Mouse (Mus musculus) testis, postnatal 14 days (tissue): ENCODE results near the gene Dnm3.

Experiments used
- DNase-seq: peaks from one replicate; pipeline ENCODE4 v3.0.0; 2021; ENCODE audit warnings: low spot score

Gene Dnm3

DNA sequence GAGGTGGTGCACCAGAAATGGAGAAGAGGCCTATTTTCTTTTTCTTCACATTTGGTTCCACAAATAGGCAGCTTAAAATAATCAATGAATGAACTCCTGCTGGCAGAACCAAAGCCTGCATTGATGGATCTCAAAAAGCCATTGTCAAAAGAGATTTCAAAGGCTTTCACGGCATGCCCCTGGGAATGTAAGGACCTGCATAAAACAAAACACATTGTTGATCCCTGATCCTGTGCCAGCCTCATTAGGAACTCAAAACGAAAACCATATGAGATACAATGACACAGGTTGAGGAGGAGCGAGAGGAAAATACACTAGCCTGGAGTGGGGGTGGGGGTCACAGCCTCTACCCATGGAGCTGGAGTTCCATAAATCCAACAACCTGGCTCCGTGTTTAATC is 153.4 kb downstream of the Dnm3 start:
- no peak for DNase-seq

DNA sequence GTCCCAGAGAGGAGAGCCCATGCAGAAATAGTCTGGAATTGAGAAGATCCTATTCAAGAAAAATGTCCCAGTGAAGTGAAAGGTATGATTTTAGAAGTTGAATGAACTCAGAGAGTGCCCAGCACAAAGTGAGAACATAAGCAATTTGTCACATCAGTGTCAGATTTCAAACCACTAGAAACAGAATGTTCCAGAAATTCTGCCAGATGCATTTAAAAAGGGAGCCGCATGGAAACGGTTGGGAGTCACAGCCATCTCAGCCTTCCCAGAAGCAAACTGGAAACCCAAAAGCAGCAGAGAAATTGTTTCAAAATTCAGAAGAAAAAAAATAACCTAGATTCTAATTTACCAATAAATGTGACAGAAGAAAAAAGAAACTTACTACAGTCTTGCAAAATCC is 154.7 kb downstream of the Dnm3 start:
- no peak for DNase-seq

DNA sequence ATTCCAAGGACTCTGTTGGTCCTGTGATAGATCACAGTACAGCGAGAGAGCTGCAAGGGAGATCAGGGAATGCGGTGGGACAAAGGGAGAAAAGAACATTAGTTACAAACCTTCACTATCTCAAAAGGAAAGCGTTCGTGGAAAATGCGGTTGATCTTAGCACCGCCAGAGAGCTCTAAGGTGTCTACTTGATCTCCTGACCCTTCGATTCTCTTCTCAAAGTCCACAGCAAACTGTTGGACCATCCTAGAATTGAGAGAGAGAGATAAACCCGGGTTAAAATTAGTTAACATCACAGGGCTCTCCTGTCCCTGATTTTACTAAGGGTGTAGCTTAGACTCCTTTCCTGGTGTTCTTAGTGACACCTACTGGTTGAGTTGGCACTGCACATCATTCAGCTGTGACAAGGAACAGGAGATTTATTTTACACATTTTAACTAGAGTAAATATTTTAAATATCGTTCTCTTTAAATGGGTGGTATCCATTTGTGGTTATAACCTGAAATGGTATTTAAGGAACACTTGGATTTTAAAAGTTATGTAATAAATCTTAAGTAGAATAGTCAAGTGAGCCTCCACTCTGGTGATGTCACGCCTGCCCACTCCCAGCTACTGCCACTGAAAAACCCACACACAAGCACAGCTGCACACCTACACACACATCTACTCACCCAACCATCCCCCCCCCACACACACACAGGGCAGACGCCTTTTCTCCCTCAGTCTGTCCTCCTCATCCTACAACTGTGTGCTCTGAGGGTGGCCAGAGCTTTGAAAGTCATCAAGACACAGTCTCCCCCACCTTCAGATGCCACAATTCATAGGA is 164.2 kb downstream of the Dnm3 start:
- DNase-seq: no peak

DNA sequence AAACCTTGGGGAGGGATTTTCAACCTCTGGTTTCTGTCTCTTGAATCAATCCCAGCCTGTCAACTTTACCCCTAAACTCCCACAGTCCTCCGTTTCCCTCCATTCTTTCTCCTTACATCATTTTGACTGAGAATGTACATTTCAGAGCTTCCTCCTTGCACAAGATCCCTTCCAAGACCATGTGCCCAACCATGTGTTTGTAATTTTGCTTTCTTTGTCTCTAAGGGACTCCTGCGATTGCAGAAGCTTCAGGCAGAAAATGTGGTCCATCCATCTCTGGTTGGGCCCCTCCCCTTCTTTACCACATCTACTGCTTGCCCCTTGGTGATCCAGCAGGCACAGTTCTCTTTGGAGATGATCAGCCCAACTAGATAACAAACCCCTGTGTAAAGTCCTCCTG is 165.2 kb downstream of the Dnm3 start:
- no peak for DNase-seq

DNA sequence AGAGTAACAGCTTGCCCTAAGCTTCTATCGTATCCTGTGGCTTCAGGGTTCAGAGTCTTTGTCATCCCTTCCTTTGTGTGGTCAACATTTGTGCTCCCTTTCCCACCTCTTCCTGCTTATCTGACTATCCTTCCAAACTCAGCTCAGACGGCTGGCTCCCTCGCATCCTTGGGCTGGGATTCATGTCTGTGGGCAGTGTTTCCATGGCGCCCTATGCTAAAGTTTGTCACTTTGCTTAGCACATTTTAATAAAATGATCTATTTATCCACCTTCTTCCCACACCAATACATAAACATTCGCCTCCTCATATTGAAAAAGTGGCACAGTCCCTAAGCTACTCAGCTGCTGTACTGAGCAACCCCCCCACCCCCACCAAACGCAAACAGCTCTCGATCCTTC is 165.7 kb downstream of the Dnm3 start:
- no peak for DNase-seq

DNA sequence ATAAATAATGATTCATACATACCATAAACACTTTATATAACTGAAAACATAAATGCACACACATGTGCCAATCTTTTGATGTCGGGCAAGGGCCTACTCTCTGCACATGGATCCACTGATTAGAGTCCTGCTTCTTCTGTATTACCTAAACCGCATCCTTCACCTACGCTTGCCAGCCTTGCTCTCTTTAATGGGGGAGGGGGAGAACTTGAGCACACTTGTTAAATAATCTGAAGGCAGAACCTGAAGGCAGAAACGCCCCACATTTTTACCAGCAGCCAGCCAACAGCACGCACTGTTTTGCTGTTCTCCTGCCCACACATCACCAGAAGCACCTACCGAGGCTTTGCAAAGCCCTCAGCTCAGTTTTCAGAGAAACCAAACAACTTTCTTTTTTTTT is 172.6 kb downstream of the Dnm3 start:
- no peak for DNase-seq

DNA sequence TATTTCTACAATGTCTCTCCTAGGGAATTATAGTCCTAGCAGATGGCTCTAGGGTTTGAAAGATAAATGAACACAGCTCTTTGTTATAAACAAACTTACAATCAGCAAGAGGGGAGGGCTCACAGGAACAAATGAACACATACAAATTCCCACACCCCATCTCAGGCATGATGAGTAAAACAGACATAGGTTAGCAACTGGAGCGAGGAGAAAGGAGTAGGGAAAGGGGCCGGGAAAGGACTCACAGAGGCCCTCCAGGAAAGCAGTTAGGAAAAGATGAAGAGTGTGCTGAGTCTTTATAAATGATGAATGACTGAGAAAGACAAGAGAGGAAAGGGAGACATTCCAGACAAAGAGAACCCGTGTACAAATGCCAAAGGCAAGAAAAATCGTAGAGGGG is 175.4 kb downstream of the Dnm3 start:
- no peak for DNase-seq

DNA sequence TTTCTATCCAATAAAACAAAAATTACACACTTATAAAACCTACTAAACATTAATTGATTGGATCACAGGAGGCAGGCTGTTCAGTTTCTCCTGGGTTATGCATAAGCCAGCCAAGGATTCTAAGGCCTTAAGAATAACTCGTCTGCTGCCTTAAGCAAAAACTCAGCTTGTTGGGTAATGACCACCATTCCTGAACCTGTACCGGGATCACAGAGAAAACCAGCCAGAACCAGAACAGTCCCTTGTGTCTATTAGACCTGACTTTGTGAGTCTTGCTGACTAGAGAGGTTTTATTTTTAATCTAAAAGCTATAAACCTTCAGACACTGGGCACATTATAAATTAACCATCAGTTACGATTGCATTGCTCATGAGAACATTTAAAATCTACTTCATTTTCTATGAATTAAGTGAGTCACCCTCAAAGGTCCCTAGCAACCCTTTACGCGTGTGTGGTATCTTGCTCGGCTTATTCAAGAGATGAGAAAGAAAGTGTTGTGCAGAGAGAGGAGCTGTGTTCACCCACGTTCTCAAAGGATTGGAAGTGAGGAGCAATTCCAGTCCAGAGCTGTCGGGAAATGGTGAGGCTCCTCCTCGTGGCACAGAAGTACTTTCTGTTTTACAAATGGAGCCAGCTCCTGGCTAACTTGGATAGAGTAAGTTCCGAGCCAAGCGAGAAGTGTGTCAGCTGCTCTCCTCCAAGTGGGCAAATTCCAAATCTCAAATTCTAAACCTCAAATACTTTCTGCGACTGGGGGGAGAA is 178.1 kb downstream of the Dnm3 start:
- no peak for DNase-seq

DNA sequence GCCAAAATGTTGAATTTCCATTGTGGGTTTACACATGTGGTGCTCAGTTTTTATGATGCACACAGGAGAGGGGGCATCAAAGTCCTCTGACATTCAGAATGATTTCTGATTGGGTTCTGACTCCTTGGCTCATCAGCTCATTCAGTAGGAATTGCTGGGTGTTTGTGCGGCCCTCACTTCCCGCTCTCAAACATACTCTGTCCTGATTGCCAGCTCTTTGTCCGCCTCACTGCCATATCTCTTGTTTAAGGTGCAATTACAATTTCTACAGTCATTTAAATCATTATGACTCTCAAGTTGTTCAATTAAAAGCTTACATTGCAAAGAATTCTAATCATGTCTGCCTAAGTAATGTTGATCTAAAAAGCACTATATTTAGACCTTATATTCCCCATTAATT is 179.3 kb downstream of the Dnm3 start:
- DNase-seq: no peak

DNA sequence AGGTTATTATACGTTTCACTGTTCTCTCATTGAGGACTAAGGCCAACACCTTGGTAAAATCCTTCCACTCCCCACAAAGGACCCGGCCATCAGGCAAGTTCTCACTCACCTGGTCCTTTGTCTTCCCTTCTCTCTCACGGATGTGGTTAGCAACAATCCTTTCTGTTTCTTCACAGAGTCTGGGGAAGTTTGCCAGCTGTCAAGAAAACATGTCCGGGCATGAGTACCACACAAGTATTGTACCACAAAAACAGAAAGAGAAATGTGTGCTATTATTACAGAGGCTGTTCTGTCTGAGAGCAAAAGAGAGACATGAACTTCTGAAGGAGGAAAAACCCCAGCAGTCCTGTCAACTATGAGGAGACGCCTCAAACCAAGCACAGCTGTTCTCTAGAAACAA is 182.4 kb downstream of the Dnm3 start:
- DNase-seq: no peak

DNA sequence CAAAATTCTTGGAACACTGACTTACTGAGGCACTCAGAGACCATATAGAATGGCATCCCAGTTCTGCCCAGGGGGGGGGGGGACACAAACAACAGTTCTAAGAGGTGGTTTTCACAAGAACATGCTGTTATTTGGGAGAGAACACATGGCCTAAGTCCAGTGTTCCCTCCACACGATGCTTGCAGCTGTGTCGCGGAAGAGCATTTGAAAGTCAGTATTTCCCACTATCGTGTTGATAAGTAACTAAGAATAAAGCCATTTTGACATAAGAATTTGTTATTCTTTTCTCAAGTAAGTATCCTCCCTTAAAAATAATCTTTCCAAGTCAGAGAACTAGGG is 183.3 kb downstream of the Dnm3 start:
- peak; percentile 32 for DNase-seq

DNA sequence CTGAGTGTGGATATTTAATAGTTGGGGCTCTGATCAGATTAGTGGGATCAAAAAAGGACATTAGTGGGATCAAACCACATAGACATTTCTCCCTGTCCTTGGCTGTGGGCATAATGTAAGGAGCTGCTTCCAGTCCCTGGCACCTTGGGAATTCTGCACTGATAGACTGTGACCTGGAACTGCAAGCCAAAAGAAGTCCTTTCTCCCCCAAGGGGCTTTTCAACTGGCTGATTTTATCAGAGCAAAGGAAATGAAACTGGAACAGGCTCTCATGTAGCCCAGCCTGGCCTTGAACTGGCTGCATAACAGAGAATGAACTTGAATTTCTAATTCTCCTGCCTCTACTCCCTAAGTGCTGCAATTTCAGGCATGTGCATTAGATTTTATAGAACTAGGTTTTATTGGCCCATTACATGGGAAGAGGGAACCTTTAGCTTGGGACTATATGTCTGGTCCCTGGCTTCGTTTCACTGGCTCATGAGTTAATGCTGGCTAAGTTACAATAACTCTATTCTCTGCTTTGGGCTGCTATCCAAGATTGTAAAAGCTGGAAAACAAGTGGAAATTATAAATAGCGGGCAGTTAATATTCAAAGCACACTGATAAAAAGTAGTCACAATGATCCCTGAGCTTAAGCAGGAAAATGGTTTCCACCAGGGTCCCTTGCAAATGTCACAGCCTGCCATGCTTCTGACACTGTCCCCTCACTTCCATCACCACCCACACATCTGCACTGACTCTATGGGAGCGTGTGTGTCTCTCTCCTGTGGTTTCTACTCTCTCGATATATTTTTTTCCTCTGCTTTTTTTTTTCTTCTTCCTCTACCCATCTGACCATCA is 183.9 kb downstream of the Dnm3 start:
- DNase-seq: no peak

DNA sequence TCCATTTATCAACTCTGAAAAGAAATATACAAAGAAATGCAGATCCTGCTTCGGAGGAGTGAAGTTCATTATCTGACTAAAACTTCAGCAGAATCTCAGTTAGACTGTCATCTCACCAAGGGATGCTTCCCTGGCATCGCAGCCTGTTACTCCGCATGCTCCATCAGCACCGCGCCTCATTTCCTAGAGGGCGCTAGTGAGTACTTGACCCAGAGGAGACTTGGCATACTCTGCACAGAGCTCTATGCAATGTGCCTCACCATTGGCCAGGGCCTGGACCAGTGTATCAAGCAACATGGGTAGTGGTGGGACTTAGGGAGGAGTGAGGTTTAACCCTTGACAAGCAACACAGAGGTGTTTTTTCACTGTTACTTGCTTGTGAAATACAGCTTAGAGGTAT is 190.9 kb downstream of the Dnm3 start:
- DNase-seq: no peak

DNA sequence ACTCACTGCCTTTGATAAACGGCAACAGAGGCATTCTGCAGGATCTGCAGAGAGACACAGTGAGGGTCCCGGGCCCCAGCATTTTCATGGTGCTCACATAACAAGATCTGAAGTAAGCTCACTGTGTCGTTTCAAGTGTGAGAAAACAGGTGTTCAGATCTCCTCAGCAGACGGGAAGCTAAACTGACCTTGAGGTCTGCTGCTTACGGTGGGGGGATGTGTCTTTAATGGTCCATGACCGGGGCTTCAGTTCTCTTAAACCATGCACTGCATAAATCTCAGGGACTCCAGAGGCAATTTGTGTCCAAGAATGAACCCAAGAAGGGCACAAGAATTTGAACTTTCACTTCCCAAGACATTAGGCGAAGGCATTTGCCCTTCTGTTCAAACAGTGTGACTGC is 195.9 kb downstream of the Dnm3 start:
- no peak for DNase-seq

DNA sequence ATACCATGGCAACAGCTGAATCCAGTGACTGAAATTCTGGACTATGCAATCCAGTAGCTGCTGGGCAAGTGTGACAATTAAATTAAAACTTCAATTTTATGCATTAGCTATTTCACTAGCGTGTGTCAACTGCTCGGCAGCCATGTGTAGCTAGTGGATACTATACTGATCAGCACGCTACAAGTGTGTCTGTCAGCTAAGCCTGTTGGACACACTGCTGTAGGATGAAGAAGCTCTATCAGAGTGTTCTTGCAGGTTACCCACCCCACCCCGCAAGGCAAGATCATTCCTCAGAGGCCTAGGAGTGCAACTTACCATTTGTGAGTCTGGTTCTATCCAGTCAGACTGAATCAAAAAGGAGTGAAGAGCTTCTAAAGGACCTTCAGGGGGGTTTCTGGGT is 197.8 kb downstream of the Dnm3 start:
- DNase-seq: no peak

DNA sequence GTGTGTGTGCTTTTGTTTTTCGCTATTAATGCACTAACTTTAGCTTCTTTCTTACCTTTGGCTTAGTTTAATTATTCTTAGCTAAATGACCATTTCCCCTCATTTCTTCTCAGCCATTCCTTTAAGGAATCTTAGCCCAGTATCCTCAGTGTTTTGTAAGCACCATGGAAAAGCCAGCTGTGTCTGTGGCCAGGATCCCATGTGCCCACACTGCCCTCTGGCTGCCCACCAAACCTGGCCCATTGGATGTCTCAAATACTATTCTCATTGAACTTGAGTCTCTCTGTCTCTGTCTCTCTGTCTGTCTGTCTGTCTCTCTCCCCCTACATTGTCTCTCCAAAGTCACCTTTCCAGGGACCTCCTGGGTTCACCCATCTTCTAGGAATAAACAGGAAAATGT is 201.8 kb downstream of the Dnm3 start:
- DNase-seq: no peak

DNA sequence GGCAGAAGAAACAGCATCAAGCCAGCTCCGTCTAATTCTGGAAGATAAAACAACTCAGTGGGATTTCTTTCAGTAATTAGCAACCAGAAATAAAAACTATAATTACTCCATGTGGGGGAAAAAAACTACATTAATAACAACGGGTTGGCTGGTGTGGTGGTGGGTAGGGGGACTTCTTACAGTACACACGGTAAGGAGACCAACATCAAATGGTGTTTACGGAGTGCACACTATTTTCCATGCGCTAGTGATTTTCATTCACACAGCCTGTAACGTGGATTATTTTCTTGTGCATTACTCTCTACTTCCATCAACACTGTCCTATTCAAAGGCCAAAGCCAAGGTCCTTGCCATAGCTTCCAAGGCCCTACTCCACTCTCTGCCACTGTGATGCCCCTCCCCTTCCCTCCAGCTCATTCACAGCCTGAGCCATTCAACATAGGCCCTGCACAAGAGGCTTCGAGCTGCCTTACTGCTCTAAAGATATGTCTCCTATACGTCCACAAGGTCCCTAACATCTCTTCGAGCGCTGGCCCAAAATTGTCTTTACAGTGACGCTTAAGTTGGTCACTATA is 203.1 kb downstream of the Dnm3 start:
- no peak for DNase-seq

DNA sequence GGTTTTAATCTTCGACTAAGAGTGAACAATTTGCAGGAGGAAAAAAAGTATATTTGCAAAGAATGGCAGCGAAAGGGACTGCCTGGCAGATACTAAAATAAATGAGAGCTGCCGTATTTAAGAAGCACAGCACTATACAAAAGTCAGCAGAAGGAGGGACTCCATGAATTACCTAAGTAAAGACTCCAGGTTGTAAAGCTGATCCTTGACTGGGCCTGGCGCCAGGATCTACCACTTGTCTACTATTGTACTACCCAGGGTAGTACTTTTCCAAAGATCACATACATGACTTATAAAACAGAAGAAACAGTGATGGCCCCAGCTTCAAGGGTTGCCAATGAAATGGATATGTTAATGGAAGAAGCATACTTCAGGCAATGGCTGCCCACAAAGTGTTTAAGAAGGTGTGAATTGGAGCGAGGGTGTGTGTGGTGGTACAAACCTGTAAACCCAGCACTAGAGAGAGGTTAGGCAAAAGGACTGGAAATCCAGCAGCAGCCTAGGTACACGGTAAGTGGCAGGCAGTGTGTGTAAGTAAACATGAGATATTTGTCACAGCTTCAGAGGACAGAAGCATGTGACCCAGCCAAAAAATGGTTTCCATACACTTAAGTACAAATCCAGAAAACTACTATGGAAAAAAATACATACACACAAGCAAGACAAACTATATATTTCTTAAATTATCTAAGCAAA is 220.8 kb downstream of the Dnm3 start:
- no peak for DNase-seq

DNA sequence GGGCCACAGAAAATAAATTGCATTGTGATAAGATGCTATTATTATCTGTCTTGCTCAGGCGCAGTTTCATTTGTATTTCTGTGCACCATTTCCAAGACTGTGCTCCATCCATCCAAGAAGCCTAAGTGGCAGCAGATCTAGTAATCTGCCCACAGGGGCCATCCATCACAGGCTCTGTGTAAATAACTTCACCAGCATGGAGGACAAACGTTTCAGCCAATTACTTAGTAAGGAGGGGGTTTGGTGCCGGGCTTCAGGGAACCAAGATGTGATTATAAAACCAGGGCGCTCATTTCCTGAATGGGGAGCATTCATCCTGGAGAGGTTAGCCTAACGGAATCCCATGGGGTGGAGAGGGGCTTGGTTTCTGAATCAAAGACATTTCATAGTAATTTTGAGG is 222.9 kb downstream of the Dnm3 start:
- DNase-seq: no peak

DNA sequence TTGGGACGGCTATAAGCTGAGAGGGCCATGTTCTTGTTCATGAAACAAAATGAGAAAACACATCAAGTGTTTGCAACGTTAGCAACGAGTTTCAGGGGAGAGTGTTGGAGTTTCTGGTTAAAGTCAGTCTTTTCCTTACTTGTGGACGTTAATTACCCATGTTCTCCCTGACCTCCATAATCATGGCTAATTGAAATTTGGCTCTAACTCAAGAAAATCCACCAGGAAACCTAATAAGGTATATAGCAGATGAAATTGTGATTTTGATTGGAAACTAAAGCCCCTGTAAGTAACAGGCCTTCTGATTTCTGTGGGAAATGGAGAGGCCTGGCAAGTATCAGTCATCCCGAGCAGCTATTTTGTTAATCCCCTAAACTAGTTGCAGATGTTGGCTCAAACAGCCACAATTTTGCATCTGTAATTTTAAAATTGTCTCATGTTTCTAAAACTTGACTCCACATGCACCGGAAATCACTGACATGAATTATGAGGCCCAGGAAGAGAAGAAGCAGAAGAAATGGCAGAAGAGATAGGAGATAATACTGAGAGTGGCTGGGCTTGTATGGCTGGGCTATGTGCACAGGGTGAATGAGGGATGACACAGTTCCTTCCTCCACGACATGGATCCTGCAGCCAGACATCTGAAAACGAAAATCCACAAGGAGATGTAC is 223.7 kb downstream of the Dnm3 start:
- no peak for DNase-seq

DNA sequence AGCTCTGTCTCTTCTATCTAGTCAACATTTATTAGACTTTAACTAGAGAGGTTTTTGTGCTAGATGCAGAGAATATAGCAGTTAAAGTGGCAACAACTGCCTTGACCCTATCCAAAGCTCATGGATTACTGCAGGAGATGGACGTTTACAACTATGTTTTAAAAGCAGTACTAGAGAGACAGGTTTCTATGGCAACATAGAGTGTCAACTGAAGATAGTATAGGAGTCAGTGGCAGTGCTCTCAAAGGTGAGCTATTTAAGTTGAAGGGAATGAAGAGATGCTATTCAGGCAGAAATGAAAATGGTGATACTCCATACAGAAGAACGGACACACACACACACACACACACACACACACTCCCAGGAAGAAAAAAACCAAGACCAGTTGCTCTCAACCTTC is 225.0 kb downstream of the Dnm3 start:
- no peak for DNase-seq
